Mouse (Mus musculus): ENCODE measurements at regions not wholly inside any gene's neighbourhood (a gene's known extent, or its start where the extent isn't known, plus 50 kb on each side); places are given as distances from the start of the nearest gene placed in this dataset.

DNA sequence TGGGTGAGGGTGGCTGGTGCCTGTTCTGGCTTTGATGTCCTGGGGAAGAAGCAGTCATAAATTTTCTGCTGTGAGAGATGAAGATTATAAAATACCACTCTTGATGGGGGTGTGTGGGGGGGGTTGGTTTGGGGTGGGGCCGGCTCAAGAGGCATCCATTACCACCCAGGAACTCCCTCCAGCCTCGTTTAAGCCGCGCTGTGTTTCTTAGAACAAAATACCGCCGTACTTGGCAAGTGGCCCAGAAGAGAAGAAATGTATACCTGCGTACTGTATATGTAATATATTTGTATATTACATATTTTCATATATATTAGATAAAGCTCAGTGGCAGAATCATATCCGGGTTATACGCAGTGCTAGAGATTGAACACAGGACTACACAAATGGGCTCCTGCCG lies 434.6 kb upstream of the Tbx3 start:
- DNase-seq = no peak

DNA sequence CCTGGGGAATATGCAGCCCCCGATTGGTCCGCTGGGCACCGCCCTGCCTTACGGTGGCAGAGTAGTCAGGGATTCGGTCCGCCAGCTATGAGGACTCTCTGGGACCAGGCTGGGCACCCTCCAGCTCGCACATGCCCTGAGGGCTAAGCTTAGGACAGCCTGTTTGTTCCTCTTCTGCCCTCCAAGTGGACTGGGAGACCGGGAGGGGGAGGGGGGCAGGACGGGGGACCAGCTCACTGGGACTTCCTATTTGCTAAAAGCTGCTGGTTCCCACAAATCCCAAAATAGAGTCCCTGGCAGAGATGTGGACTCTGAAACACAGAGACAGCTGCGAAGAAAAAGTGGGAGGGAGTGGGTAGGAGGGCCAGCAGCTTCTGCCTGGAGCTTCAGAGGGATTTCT lies 423.6 kb upstream of the Tbx3 start:
- DNase-seq = peak; percentile 19 to 43

DNA sequence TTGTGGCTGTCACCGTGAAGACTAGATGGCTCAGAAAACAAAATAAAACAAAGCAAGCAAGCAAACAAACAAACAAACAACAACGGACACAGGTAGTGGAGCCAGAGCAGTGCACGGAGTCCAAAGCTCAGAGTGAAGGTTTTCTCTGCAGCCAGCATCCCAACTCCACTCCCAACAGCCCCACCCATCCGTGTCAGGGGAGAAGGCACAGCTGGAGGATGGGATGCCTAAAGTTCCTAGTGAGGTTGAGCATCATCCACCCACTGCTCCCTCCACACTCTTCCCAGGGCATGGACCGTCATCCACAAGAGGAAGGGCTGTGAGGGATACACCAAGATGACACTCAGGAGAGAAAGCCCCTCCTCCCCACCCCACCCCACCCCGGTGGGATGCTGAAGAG lies 421.8 kb upstream of the Tbx3 start:
- DNase-seq = no peak

DNA sequence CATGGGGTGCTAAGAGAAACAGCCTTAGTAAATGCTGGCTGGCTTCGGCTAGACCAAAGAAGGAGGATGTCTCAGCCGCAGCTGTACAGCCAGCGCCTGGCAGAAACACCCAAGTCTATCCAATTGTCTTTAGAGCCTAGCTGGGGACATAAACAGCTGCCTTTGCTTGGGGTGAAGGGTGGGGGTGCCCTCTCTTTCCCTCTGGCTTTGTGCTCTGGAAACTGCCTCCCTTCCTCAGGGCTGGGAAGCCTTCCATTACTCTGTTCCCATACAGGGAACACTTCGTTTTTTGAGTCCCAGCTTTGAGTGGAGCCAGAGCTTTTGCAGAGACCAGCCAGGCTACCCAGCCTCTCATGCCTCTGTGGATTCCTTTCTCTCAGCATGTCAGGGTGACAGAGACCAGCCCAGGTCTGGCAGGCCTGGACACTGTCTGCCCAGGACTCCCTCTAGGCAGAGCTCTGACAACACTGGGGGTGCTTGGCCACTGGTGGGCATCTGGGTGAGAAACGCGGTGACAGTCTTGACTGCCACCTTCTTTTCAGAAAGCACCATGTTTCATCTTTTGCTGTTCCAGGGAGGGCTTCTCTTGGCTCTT lies 421.2 kb upstream of the Tbx3 start:
- no peak for DNase-seq

DNA sequence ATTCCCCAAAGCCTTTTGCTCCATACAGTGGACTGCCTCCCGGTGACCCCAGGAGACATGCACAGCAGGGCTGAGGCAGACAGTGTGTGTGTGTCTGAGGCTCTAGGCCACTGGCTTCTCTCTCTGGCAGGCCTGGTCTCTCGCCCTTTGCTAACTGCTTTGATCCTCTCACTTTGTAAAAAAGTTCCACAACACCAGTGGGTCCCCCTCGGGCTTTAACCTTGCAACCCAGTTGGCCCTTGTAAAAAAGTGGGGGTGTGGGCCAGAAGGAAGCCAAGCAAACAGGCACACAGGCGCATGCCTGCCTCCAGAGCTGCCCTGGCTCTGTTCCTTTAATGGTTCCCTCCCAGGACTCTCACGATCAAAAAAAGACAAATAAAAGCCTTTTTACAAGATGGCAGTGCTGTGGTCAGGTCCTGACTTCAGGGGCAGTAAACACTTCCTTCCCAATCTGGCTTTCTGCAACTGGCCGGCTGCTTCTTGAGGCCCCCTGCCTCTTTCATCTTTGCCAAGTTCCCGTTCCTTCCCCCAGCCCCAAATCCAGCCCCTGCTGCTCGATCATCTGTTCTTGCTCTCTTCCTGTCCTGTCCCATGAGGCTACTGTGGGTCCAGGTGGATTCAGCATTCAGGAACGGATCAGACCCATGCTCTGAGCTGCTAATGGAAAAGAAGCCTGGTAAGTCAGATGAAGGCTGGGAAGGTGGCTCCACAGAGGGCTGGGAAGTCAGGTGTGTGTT lies 419.0 kb upstream of the Tbx3 start:
- DNase-seq = no peak

DNA sequence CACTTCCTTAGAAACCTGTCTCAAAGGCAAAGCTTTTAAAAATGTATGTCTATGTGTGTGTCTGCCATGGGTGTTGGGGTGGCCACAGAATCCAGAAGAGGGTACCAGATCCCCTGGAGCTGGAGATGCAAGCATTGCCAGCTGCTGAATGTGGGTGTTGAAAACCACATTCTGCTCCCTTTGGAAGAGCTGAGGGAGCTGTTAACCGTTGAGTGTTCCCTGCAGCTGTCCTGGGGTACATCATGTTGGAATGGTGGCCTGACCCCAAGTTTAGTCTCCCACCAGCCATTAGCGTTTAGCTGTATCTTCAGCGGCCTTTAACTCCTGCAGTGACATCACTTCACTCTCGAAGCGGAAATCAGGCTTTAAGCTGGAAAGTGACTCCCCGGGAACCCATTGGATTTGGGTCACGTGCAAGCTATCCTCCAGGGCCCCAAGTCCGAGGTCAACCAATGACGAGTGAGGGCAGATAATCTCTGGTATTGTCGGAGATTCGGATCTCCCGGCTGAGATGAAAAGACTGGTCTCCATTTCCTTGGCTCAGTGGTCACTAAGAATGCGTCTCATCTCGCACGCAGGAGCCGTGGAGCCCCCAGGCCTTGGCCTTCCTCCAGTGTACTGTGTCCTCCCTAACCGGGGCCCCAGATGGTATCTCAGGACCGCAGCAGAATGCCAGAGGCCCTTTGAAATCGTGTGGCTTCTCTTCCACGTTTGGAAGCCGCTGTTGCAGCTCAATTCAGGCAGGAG lies 412.9 kb upstream of the Tbx3 start:
- DNase-seq = no peak

DNA sequence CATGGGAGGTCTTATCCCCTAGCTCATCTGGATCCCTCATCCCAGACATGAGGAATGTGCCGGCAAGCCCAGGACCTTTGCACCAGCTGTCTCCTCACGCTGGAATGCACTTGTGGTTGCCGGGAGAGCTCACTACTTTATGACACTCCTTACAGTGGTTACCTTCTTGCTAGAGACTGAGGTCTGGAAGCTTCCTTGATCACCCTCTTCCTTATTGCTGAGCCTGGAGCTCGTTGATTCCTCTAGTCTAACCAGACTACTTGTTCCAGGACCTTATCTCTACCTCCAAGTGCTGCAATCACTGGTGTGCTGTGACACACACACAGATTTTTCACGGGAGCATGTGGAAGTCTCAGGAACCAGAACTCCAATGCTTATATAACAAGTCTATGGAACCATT lies 411.6 kb upstream of the Tbx3 start:
- DNase-seq = no peak

DNA sequence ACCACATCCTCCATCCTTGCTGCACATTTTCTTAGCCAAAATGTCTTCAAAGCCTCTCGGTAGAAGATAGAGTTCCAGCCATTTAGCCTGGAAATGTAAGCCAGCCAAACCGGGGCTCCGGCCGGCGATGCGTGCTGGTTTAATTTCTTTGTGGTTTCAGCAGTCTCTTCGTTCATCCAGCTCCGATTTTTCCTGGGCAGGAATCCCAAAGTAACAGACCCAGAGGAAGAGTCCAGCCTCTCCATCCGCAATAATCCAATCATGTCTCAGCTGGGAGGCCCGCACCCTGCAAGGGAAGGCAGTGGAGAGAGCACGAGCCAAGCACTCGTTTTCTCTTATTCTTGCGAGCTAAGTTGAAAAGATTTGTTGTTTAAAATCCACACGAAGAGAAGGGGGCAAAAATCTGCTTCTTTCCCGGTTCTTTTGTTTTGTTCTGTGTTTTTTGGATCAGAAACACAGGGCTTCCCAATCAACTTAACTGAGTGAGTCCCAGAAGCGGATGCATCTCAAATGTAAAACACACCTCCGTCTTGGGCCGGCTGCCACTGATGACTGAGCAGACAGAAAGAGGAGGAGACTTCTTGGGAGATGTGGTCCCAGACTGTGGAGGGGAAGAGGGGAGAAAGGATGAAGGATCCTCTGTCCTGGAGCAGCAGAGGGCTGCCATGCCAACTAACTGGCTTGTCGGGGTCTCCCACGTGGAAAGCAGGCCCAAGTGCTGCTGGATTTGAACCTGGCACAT lies 405.1 kb upstream of the Tbx3 start:
- peak; percentile 8 to 16 for DNase-seq

DNA sequence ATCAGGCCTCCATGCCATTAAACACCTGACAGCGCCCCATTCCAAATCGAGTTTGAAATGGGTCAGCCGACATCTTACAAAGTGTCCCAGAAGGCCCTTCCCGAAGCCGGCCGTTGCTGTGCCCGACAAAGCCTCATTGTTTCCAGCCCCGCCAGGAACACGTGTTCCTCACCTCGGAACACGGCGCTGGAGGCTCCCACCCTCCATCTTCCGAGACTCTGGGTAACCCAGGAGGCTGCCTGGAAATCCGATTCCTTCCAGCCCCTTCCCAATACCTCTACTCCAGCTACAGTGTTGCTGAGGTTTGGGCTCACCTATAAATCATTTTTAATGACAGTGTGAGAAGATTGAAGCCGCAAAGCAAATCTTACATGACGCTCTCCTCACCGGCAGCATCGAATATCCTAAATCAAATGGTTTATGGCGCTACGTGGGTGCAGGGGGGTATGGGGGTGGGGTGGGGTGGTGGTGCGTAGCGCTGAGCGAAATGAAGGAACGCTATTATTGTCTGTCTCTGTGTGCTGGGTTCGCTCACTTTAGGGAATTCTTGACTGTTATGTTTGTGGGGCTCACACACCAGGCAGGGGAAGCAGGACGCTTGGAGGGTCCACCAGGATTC lies 399.1 kb upstream of the Tbx3 start:
- DNase-seq = no peak

DNA sequence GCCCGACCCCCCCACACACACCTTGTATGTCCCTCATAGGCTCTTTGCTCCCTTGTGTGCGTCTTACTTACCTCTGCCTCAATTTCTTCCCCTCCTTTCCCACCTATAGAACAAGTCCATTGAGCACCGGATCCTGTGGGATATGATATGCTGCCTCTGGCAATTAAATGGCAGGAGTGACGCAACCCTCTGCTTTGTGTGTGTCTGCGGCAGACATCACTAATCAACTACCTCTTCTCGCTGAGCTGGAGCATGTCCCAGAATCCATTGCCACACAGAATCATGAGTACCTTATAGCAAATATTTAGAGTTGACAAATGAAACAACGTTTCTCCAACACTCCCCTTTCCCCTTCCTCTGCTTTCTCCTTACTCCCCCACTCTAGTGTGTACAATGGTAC lies 397.3 kb upstream of the Tbx3 start:
- no peak for DNase-seq

DNA sequence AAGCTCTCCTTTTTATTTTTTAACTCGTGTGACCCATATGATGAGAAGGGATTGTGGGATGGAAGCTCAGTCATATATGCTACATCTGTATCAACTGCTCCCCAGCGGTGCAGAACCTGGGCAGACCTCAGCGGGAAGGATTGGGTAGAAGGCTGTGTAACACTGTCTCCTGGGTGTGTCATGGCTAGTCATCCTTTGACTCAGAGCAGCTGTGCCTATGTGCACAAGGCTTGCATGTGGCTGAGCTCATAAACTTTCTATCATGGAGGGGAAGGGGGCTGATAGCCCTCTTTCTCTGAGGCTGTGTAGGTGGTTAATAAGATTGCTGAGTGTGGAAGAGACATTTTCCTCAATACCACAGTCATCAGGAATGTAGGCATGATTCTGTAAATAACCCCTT lies 396.9 kb upstream of the Tbx3 start:
- DNase-seq = no peak

DNA sequence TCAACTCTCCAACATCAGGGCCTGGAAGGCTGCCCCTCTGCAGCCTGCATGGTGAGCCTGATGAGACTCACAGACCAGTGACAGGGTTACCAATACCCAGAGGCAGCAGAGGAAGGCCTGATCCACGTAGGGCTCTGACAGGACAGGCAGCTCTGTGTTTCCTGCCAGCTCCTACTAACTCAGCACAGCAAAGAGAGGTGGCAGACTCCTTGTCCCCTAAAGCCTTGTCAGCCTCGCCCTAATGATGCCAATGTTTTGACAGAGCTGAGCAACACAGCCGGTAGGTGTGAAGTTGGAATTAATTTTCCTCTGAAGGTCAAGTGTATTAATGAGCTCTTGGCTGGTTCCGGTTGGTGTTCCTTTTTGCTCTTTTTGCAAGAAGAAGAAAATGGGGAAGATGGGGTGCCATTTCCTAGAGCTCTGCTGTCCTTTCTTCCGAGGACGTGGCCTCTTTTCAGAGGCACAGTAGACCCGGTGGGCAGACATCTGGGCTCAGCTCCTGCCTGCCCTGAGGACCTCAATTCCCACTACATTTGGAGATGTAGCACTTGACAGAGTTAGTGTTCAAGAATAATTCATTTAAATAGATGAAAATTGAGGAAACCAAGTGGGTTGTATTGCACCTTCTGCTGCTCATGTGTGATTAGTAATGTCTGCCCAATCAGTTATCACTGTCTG lies 395.5 kb upstream of the Tbx3 start:
- DNase-seq = no peak

DNA sequence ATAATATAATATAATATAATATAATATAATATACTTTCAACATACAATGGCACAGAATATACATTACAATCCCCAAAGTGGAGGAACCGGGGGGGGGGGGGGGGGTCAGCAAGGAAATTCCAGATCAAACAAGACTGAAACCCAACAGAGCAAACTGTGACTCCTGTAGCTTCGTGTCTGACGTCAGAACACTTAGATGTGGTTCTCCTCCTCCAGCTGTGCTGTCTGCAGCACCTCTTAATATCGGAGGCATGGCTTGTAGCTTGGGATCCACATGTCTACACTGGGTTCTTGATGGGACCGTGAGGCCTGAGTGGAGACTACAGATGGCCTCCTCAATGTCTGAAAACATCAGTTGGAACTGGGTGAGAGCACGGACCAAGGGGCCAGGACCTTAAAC lies 390.3 kb upstream of the Tbx3 start:
- DNase-seq = no peak

DNA sequence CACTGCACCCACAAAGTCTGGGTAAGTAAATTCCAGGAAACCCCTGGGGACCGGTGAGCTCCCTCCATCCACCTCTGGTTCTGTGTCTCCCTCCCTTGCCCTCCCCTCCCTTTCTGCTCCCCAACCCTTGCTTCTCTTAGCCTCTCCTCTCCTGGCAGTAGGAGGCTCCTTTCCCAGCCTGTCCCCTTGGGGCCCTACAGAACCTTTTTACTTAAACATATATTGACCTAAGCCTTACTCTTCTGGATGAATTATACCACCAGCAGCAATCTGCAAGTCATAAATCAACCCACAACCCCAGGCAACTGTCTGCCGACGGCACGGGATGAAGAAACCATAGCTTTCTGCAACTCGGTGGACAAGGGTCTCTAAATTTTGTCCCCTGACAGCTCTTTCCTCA lies 380.7 kb upstream of the Tbx3 start:
- DNase-seq = no peak

DNA sequence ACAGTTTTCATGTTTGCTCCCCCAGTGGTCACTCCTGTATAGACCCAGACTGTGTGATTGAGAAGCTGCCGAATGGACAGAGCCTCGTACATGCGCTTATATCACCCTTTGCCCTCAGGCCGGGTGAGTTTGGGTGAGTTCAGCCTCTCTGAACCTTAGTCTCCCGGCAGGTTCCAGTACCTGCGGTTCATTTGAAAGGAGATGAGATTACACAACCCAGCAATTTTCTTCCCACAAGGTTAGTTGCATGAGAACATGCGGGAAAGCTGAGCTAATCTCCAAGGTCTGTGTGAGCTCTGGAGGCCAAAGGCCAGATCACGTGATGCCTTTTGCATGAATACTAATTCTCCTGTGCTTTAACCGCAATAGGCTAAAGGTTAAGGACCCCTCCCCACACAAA lies 378.1 kb upstream of the Tbx3 start:
- DNase-seq = peak; percentile 24 to 64

DNA sequence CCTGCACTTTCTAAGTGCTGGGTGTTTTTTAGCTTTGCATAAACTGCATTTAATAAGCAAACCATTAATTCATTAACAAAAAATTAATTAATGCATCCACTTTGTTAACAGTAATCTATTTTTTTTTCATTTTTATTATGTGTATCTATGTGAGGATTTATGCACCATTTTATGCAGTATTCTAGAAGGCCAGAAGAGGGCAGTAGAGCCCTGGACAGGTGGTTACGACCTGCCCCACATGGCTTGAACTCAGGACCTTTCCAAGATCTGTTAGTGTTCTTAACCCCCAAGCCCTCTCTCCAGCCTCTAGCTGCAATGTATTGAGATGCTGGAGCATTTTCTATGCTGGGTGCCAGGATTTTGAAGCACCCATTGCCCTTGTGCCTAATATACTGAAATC lies 377.6 kb upstream of the Tbx3 start:
- DNase-seq = no peak

DNA sequence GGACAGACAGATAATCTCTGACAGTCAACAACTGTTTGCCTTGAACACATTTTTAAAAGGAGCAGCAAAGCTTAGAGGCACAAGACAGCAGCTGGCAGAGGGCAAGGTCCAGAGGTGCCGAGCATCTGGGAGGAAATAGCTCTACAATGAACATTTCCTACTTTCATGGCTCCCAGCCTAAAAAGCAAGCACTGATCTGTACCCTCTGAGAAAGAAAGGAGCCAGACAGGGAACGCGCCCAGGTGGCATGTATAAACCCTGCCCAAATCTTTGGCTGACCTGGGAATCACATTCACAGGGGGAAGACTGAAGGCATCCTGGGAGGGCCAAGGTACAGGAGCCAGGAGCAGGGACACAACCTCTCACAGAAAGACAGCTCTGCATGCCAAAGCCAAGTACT lies 371.2 kb upstream of the Tbx3 start:
- peak; percentile 29 to 57 for DNase-seq

DNA sequence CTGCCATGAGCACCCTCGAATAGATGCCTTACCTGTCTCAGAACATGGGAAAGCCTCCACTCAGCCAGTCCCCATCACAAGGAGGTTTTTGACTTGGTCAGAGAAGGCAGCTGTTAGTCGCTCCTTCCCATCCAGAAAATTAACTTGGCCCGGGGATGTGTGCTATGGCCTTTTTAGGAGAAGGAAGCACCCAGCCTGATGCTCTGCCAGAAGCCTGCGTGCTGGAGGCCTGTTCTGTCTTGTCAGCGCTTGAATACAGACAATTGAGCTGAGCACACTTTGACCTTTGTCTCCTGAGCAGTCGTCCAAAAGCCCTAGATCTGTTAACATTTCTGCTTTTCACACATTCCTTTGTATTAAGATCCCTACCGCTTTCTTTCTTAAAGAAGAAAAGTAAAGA lies 370.4 kb upstream of the Tbx3 start:
- peak; percentile 77 for DNase-seq

DNA sequence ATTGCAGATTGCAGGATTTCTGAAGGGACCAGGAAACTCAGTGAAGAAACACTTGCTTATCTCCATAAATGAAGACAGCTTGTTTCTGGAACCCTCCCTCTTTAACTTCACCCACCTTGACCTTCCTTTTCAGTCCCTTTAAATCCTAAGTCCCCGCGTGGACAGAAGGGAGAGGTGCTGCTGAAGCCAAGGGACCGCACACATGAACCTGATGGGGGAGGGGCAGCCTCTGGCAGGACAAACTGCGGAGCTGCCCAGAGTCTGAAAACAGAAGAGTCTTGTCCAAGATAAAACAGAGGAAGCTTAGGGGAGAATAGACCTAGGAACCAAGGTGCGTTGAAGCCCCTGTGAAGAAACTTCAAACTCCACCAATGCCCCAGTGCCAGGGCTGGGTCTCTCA lies 368.9 kb upstream of the Tbx3 start:
- DNase-seq = peak; percentile 15 to 63

DNA sequence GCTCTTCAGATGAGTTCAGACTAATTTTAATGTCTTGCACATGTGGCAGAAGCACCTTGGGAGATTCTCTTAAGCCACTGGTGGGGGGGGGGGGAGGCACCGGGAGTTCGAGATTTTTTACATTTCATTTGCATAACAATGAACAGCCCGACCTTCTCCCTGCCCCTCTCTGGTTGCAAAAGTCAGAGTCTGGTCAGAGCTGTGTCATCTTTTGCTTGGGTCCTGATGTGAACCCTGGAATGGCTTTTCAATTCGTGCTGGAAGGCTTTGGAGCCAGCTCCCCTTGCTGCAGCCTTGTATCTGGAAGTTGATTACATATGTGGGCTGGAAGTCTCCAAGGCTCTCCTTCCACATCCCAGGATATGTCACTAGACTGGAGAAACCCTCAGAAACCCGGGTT lies 365.7 kb upstream of the Tbx3 start:
- DNase-seq = no peak

DNA sequence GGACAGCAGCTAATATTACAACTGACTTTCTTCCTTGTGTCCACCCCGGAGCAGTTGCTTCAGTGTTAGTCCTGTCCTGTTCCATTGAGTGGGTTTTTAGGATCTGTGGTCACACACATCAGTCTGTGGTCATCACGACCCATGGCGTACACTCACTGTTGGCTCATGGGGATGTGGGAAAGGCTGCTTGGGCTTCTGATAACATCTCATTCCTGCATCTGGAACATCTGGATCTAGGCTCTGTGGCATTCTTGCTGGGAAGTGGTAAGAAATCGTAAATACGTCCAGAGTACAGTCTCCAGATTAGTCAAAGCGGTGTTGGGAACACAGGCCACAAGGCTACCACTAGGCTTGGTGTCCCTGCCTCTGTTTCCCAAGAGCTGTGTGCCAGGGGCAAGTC lies 362.7 kb upstream of the Tbx3 start:
- DNase-seq = no peak

DNA sequence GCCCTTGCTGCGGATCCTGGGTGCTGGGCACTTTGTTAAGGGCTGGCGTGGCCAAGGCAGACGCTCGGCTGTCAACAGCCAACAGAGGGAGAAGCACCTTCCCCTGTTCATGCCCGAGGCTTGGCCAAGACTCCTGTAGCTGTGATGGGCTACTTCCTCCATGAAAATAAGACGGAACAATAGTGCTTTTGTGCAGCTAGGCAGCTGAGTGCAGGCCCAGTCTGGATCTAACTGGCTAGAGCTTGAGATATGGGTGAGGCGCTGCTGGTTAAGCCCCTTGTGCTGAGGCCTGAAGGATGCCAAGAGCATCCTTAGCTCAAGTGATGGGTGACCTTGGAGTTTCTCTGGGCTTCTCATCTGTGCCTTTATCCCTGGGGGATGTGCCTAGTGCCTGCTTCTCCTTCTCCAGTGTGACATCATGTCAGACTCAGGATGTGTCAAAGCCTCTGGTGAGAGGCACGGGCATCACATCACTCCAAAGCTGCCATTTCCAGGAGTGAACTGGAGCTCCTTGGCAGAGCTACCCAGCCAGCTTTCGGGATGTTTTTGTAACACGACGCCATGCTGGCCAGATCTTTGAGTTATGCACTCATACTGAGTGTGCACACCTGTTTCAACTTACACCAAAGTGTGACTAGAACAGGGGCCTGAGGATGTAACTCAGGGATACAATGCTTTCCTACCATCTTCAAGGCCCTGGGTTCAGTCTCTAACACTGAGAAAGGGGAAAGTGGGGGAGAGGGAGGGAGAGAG lies 360.1 kb upstream of the Tbx3 start:
- no peak for DNase-seq
